7 mouse cellular contexts compared by ENCODE assay signal in genomic region chr1:172148279-172148954, GRCm38 (mm10). TPM values are rescaled to one million over a fixed set of nuclear protein-coding genes. Genes with fewer than 3 reads are reported as not detected.
DNase-seq lines count a peak whose midpoint lies in the region; ATAC-seq and TF ChIP-seq lines count a peak whose summit lies in the region.

No protein-coding gene starts in this region.

- no peak for TF ChIP-seq EP300 in CH12.LX (IDR thresholded peaks at IDR 0.05; ENCODE audit: low read length)

- no peaks in the 10 kb centered on the region for H3K9me3 ChIP-seq in CH12.LX (replicated peaks; ENCODE audit: low read length)
- H3K9me3 ChIP-seq in embryonic facial prominence, embryonic 15.5 days (replicated peaks) = no peaks in the 10 kb centered on the region

- no peak for TF ChIP-seq POLR2A in CH12.LX (IDR thresholded peaks at IDR 0.05; ENCODE audit: low read depth, low read length)

- H3K9ac ChIP-seq in CH12.LX (ENCODE audit: insufficient read depth, low read depth) = peak overlapping the region; percentile 99
- peak overlapping the region; percentile 99 for H3K9ac ChIP-seq in embryonic facial prominence, embryonic 15.5 days

- H3K4me1 ChIP-seq in CH12.LX (ENCODE audit: control insufficient read depth in 1 of 2, insufficient read depth in 2 of 2) = peaks cover 2 to 23% of the 10 kb centered on the region in 2 experiments; a peak in 3 of 4 replicates
- H3K4me1 ChIP-seq in embryonic facial prominence, embryonic 15.5 days = peaks cover 23% of the 10 kb centered on the region; the same call in 1 of the 2 replicates

- TF ChIP-seq RAD21 in CH12.LX (IDR thresholded peaks at IDR 0.05; ENCODE audit: low read depth, low read length) = no peak

- dilution Hi-C loops in CH12.LX (cut with MboI; ENCODE audit: extremely low pct_ligation_motif_present, extremely low pct_unique_long_range_greater_than_20kb, low sequenced_read_pairs) = no loop called here

- peak overlapping the region; percentile 77 for H3K27ac ChIP-seq in CH12.LX (ENCODE audit: insufficient read depth, low read depth)
- peak overlapping the region; percentile 95 for H3K27ac ChIP-seq in embryonic facial prominence, embryonic 15.5 days (replicated peaks)

- intact Hi-C loops in heart, postnatal 14 days (cut with DNase I) = loop anchor here (1.0 kb wide), 1 partner anchor 164 kb away; no protein-coding TSS in a partner anchor

- peak overlapping the region; percentile 56 for H3K4me2 ChIP-seq in CH12.LX (ENCODE audit: insufficient read depth, low read depth, poor library complexity, severe bottlenecking)
- H3K4me2 ChIP-seq in embryonic facial prominence, embryonic 15.5 days (replicated peaks) = peak overlapping the region; percentile 58

- DNase-seq in CH12.LX (ENCODE audit: extremely low read depth) (peak; percentile 66), R1 (ENCODE audit: low read depth, low spot score) (peak; percentile 70)
- DNase-seq in heart, postnatal 14 days = peak; percentile 37 to 46
- DNase-seq in layer of hippocampus, adult 9-11 months = peak; percentile 38
- peak; percentile 49 for DNase-seq in lung, postnatal 10 days
- peak; percentile 39 for DNase-seq in retina, postnatal 1 day

- no peak; a peak in 1 of 4 replicates for TF ChIP-seq CTCF in CH12.LX (conservative IDR thresholded peaks at IDR 0.05 in 1 of 2, IDR thresholded peaks at IDR 0.05 in 1 of 2; ENCODE audit: low read depth in 2 of 2, low read length in 2 of 2)

- in situ Hi-C loops in CH12.LX (cut with MboI; ENCODE audit: low pct_ligation_motif_present, low pct_unique_long_range_greater_than_20kb, low sequenced_read_pairs) = loop anchor here (5.0 kb wide), 1 partner anchor 164 kb away; no protein-coding TSS in a partner anchor

- peak; percentile 49 for ATAC-seq in embryonic facial prominence, embryonic 15.5 days (ENCODE audit: insufficient number of reproducible peaks, low FRiP score, low TSS enrichment, low read depth)

- no peaks in the 10 kb centered on the region for H3K27me3 ChIP-seq in CH12.LX (replicated peaks)
- H3K27me3 ChIP-seq in embryonic facial prominence, embryonic 15.5 days = no peaks in the 10 kb centered on the region

- WGBS in embryonic facial prominence, embryonic 15.5 days = under 1% methylated on average over 39 of the region's 40 CpGs

- H3K4me3 ChIP-seq in CH12.LX (replicated peaks in 1 of 3; ENCODE audit: low read depth in 2 of 3, low read length in 2 of 3, poor library complexity in 1 of 3) = peak overlapping the region; percentile 96 to 100 (median 96)
- peak overlapping the region; percentile 94 for H3K4me3 ChIP-seq in embryonic facial prominence, embryonic 15.5 days (replicated peaks)

- H3K36me3 ChIP-seq in CH12.LX (replicated peaks in 1 of 2; ENCODE audit: control insufficient read depth in 1 of 2, insufficient read depth in 1 of 2, low read length in 1 of 2) = peaks cover 19 to 34% of the 10 kb centered on the region in 2 experiments
- peaks cover 20% of the 10 kb centered on the region for H3K36me3 ChIP-seq in embryonic facial prominence, embryonic 15.5 days

- H3K79me2 ChIP-seq in CH12.LX (replicated peaks; ENCODE audit: control insufficient read depth, extremely low read depth, insufficient read depth, poor library complexity, severe bottlenecking) = peaks cover 28% of the 10 kb centered on the region

TF ChIP-seq in CH12.LX, 34 proteins besides CTCF, POLR2A, EP300 and RAD21:
- no peak for TF ChIP-seq ZNF384 (IDR thresholded peaks at IDR 0.05; ENCODE audit: low read depth, low read length)
- TF ChIP-seq GABPA (IDR thresholded peaks at IDR 0.05; ENCODE audit: insufficient replicate concordance, low read depth, low read length) = no peak
- 0 out of 2 replicates have a peak, but pooled peaks have one; percentile 72 for TF ChIP-seq POLR2AphosphoS2 (IDR thresholded peaks at IDR 0.05; ENCODE audit: low read depth, low read length)
- TF ChIP-seq USF2 (conservative IDR thresholded peaks at IDR 0.05; ENCODE audit: low read depth, low read length) = no peak
- TF ChIP-seq SIN3A (IDR thresholded peaks at IDR 0.05; ENCODE audit: low read length) = peak; percentile 81; the same call in 1 of the 2 replicates
- TF ChIP-seq ELF1 (IDR thresholded peaks at IDR 0.05; ENCODE audit: low read depth, low read length) = 0 out of 2 replicates have a peak, but pooled peaks have one; percentile 3
- TF ChIP-seq E2F4 (IDR thresholded peaks at IDR 0.05; ENCODE audit: insufficient replicate concordance, low read depth, low read length) = no peak
- no peak for TF ChIP-seq MEF2A (IDR thresholded peaks at IDR 0.05; ENCODE audit: borderline replicate concordance, low read depth, low read length)
- no peak for TF ChIP-seq UBTF (IDR thresholded peaks at IDR 0.05; ENCODE audit: low read depth, low read length)
- peak; percentile 66 for TF ChIP-seq CHD2 (IDR thresholded peaks at IDR 0.05; ENCODE audit: low read length)

RNA-seq across cellular contexts. Expression of gene Dcaf8, which starts 0.5 kb away (rescaled TPM):
- 47.7 and 58.5 TPM in 2 replicates for total RNA-seq in CH12.LX (2012; rRNA removed)
- total RNA-seq in CH12.LX (2014; rRNA removed) = 46.2 and 50.1 TPM in 2 replicates
- 77.2 and 80.7 TPM in 2 replicates for polyA plus RNA-seq in CH12.LX (2012; ENCODE audit: insufficient read length, low read depth)
- 135 and 140 TPM in 2 replicates for polyA plus RNA-seq in embryonic facial prominence, embryonic 15.5 days (2015; fragmentation: Nextera tagmentation; extraction: Ambion mirVana)
- 100 to 1,000 TPM; 117 to 122 TPM for total RNA-seq in heart, postnatal 14 days (2021)

RNA-seq across cellular contexts. Expression of gene Pex19, which starts 21.9 kb away (rescaled TPM):
- 43.5 and 46.0 TPM in 2 replicates for total RNA-seq in CH12.LX (2012; rRNA removed)
- total RNA-seq in CH12.LX (2014; rRNA removed) = 47.9 and 53.6 TPM in 2 replicates
- polyA plus RNA-seq in CH12.LX (2012; ENCODE audit: insufficient read length, low read depth) = 58.2 and 60.5 TPM in 2 replicates
- polyA plus RNA-seq in embryonic facial prominence, embryonic 15.5 days (2015; fragmentation: Nextera tagmentation; extraction: Ambion mirVana) = 138 and 139 TPM in 2 replicates
- 100 to 1,000 TPM; 122 to 124 TPM for total RNA-seq in heart, postnatal 14 days (2021)

RNA-seq across cellular contexts. Expression of gene Pea15a, which starts 58.2 kb away (rescaled TPM):
- total RNA-seq in CH12.LX (2012; rRNA removed) = 14.9 and 15.6 TPM in 2 replicates
- total RNA-seq in CH12.LX (2014; rRNA removed) = 21.5 and 23.7 TPM in 2 replicates
- 50.6 and 52.1 TPM in 2 replicates for polyA plus RNA-seq in CH12.LX (2012; ENCODE audit: insufficient read length, low read depth)
- 122 and 131 TPM in 2 replicates for polyA plus RNA-seq in embryonic facial prominence, embryonic 15.5 days (2015; fragmentation: Nextera tagmentation; extraction: Ambion mirVana)
- 10 to 100 TPM; 71.1 to 77.7 TPM for total RNA-seq in heart, postnatal 14 days (2021)

Comparison
In these comparisons a context has a peak if more than half of its experiments do, and no peak if none do; other contexts are left out.
1. Peak in every context shown above with its lines: DNase-seq, ATAC-seq, H3K4me3 ChIP-seq and H3K27ac ChIP-seq.